In genomic region chr2:46440038-46440437, GRCm38 (mm10) we compare ENCODE assay signal across 25 mouse cellular contexts.
"Had no signal": no experiment of that assay in that cellular context is flagged by ENCODE, and none has a peak within 500 bp of the region (broad histone marks: within the 10 kb centered on the region; RNA-seq: fewer than 3 reads in every experiment).

No protein-coding gene starts in this region.

- H3K9ac ChIP-seq: embryonic facial prominence, embryonic 12.5 days; embryonic facial prominence, embryonic 13.5 days; embryonic facial prominence, embryonic 15.5 days; forebrain, embryonic 12.5 days; forebrain, embryonic 13.5 days; forebrain, embryonic 15.5 days; forebrain, postnatal 0 days had no signal

- H3K27ac ChIP-seq: embryonic facial prominence, embryonic 10.5 days; embryonic facial prominence, embryonic 12.5 days; embryonic facial prominence, embryonic 13.5 days; embryonic facial prominence, embryonic 15.5 days; forebrain, embryonic 10.5 days; forebrain, embryonic 12.5 days; forebrain, embryonic 13.5 days; forebrain, embryonic 15.5 days; gastrocnemius, adult 2 months; heart, adult 2 months had no signal

- H3K36me3 ChIP-seq: embryonic facial prominence, embryonic 10.5 days; embryonic facial prominence, embryonic 12.5 days; embryonic facial prominence, embryonic 13.5 days; embryonic facial prominence, embryonic 15.5 days; forebrain, embryonic 10.5 days; forebrain, embryonic 12.5 days; forebrain, embryonic 15.5 days had no signal

- H3K27me3 ChIP-seq: embryonic facial prominence, embryonic 12.5 days; embryonic facial prominence, embryonic 13.5 days; embryonic facial prominence, embryonic 15.5 days; forebrain, embryonic 12.5 days; forebrain, embryonic 15.5 days had no signal

- DNase-seq: cerebellum, adult 9-10 months; cerebellum, adult 9-11 months; cerebellum, postnatal 10 days; cerebellum, postnatal 14 days; cerebellum, postnatal 25 days; cerebellum, postnatal 36 days; embryo, embryonic 11 days; forebrain, postnatal 0 days; gastrocnemius, adult 2 months; gastrocnemius, postnatal 10 days; gastrocnemius, postnatal 14 days; gastrocnemius, postnatal 25 days; gastrocnemius, postnatal 36 days; heart, adult 11 months; heart, adult 18-20 months; heart, adult 2 months had no signal

- H3K9me3 ChIP-seq: embryonic facial prominence, embryonic 10.5 days; embryonic facial prominence, embryonic 12.5 days; embryonic facial prominence, embryonic 13.5 days; embryonic facial prominence, embryonic 15.5 days; forebrain, embryonic 10.5 days; forebrain, embryonic 12.5 days; forebrain, embryonic 13.5 days; forebrain, embryonic 15.5 days had no signal

- H3K4me3 ChIP-seq: embryonic facial prominence, embryonic 10.5 days; embryonic facial prominence, embryonic 12.5 days; embryonic facial prominence, embryonic 13.5 days; embryonic facial prominence, embryonic 15.5 days; erythroblast, embryonic 14.5 days; forebrain, embryonic 10.5 days; forebrain, embryonic 12.5 days; forebrain, embryonic 13.5 days; forebrain, embryonic 15.5 days; gastrocnemius, adult 2 months; heart, adult 2 months had no signal
